Mouse (Mus musculus) liver, postnatal 0 days (tissue): ENCODE data around the gene Hist1h1e. TPM values are rescaled to one million over a fixed set of nuclear protein-coding genes. Genes with fewer than 3 reads are reported as not detected.
"Not testable (repeated sequence)": the region's sequence is repeated elsewhere in the genome, so short reads cannot be mapped to it uniquely, and the experiment has no call there.

Experiments
- ATAC-seq: fragments of 200-750 bp; cut with Nextera tagmentation; 2 replicates; pipeline ENCODE4 v1.8.0; 2017; ENCODE audit warnings: mild to moderate bottlenecking, moderate library complexity
- DNase-seq: peaks from one replicate; pipeline ENCODE4 v3.0.0-alpha.2; 2016
- H3K27ac ChIP-seq: fragments of 300-500 bp; sonication (generic); 2 replicates; pipeline ENCODE4 v1.5.1; 2014; ENCODE audit warnings: antibody characterized with exemption, moderate library complexity, mild to moderate bottlenecking, low read depth
- H3K27me3 ChIP-seq: fragments of 300-500 bp; sonication (generic); 2 replicates; pipeline ENCODE4 v1.6.1; 2014; ENCODE audit warnings: low read length, control low read depth, mixed read lengths; ENCODE audit not compliant: insufficient read depth
- H3K36me3 ChIP-seq: fragments of 300-500 bp; sonication (generic); replicated peaks from 2 replicates; pipeline ENCODE4 v1.6.1; 2014; ENCODE audit warnings: mild to moderate bottlenecking, control low read depth, low read length, moderate library complexity, mixed read lengths; ENCODE audit not compliant: insufficient read depth
- H3K4me1 ChIP-seq: fragments of 300-500 bp; sonication (generic); 2 replicates; pipeline ENCODE4 v1.6.1; 2014; ENCODE audit warnings: antibody characterized with exemption, mild to moderate bottlenecking, control low read depth; ENCODE audit not compliant: insufficient read depth
- H3K4me2 ChIP-seq: fragments of 300-500 bp; sonication (generic); 2 replicates; pipeline ENCODE4 v1.6.1; 2014; ENCODE audit warnings: low read depth, mild to moderate bottlenecking, low read length, moderate library complexity, mixed read lengths
- H3K4me3 ChIP-seq: fragments of 300-500 bp; sonication (generic); 2 replicates; pipeline ENCODE4 v1.5.1; 2014; ENCODE audit warnings: low read depth, low read length
- H3K9ac ChIP-seq: fragments of 300-500 bp; sonication (generic); replicated peaks from 2 replicates; pipeline ENCODE4 v1.6.1; 2014; ENCODE audit warnings: mild to moderate bottlenecking, moderate library complexity
- H3K9me3 ChIP-seq: fragments of 300-500 bp; sonication (generic); 2 replicates; pipeline ENCODE4 v1.6.1; 2016; ENCODE audit warnings: mild to moderate bottlenecking, control low read depth, low read length, mixed read lengths
- CTCF ChIP-seq: sonication (generic); IDR thresholded peaks from 2 replicates; pipeline ENCODE4 v1.5.1; 2016; ENCODE audit warnings: antibody characterized with exemption, low read depth
- EP300 ChIP-seq: IDR thresholded peaks from 2 replicates; pipeline ENCODE4 v1.6.1; 2016; ENCODE audit warnings: antibody characterized with exemption, low read depth, mild to moderate bottlenecking
- WGBS: fragments of 180-500 bp; shearing (Covaris S2); extraction: QIAGEN DNeasy Blood & Tissue Kit; methylation state at CpG from one replicate; pipeline ENCODE4 v1.1.7; 2014; ENCODE audit not compliant: insufficient replicate concordance; 5-methylcytosine and 5-hydroxymethylcytosine counted together
- microRNA-seq: library from miRNA; unstranded; fragments of <30 nt; microRNA quantifications from one replicate; pipeline ENCODE4, GENCODE M21; 2016
- polyA plus RNA-seq: library from polyadenylated mRNA; unstranded; fragments of >200 nt; fragmentation: Nextera tagmentation; extraction: Ambion mirVana; gene quantifications from 2 replicates; pipeline ENCODE4 v1.2.1, GENCODE M21; 2015

Gene Hist1h1e
- polyA plus RNA-seq, 1 experiment from 2014 or later, result 16.0 TPM

DNA sequence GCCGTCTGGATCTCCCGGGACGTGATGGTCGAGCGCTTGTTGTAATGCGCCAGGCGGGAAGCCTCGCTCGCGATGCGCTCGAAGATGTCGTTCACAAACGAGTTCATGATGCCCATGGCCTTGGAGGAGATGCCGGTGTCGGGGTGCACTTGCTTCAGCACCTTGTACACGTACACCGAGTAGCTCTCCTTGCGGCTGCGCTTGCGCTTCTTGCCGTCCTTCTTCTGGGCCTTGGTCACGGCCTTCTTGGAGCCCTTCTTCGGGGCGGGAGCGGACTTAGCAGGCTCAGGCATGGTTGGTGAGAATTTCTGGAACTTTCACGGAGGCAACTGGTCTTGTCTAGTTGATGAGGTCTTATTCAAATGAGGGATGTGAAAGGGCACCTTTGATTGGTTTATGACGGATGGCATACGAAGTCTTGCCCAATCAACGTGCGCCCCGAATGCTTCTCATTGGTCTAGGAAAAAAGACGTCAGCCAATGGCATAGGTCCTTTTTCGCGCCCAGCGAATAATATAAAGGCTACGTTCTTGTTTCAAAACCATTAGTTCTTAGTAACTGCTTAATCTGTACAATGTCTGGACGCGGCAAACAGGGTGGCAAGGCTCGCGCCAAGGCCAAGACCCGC is 48.3 kb downstream of the Hist1h1e start, which contains the start of the genes Hist1h2bf and Hist1h2ad:
TSS of gene Hist1h2bf (minus strand) at position 299 of the 627 bp plus-strand sequence.
TSS of gene Hist1h2ad (plus strand) at position 484 of the 627 bp plus-strand sequence.
- Histone ChIP-seq H3K27ac (peak within 1 kb of the TSS; percentile 98), H3K9ac (peak within 1 kb of the TSS; percentile 82), H3K4me2 (peak within 1 kb of the TSS; percentile 69), H3K4me3 (peak within 1 kb of the TSS; percentile 53), H3K4me1 (peaks cover 10% of the 10 kb centered on the region)
- ATAC-seq, result peak; percentile 80
- H3K27me3 ChIP-seq, H3K36me3 ChIP-seq, H3K9me3 ChIP-seq: not testable (repeated sequence)
- WGBS, result 0% methylated on average over 22 of the region's 42 CpGs
- peak; percentile 90 for TF ChIP-seq EP300
- peak; percentile 89 for DNase-seq

- Histone ChIP-seq H3K27ac (peak overlapping the region; percentile 98), H3K4me1 (peaks cover 10% of the 10 kb centered on the region), H3K4me2 (peak overlapping the region; percentile 69), H3K9ac (peak overlapping the region; percentile 80), H3K4me3 (peak overlapping the region; percentile 52)
- H3K36me3 ChIP-seq, H3K9me3 ChIP-seq, H3K27me3 ChIP-seq: not testable (repeated sequence)
- 10% methylated on average over 17 of the region's 20 CpGs for WGBS
- ATAC-seq (0 out of 2 replicates have a peak, but pooled peaks have one; percentile 0), DNase-seq (peak; percentile 49)
These were observed 49.1 kb downstream of the Hist1h1e start for GRCm38 (mm10) chr13:23573034-23573897.

GRCm38 (mm10) chr13:23572218-23573033 is 49.9 kb downstream of the Hist1h1e start:
- Histone ChIP-seq H3K4me3 (peak overlapping the region; percentile 52), H3K9ac (peak overlapping the region; percentile 80), H3K36me3 (no peaks in the 10 kb centered on the region), H3K4me1 (peaks cover 10% of the 10 kb centered on the region), H3K9me3 (no peaks in the 10 kb centered on the region), H3K27ac (peak overlapping the region; percentile 98), H3K4me2 (peak overlapping the region; percentile 69), H3K27me3 (no peaks in the 10 kb centered on the region)
- ATAC-seq (no peak), DNase-seq (no peak)
- WGBS, result 32% methylated on average over 2 of the region's 2 CpGs
- TF ChIP-seq CTCF, result no peak
- TF ChIP-seq EP300, result no peak

GRCm38 (mm10) chr13:23571504-23572217 is 50.7 kb downstream of the Hist1h1e start:
- H3K4me1 ChIP-seq, H3K36me3 ChIP-seq, H3K27me3 ChIP-seq, DNase-seq, ATAC-seq, H3K9me3 ChIP-seq: not testable (repeated sequence)
- TF ChIP-seq EP300, result 0 out of 2 replicates have a peak, but pooled peaks have one; percentile 14
- Histone ChIP-seq H3K4me3 (peak overlapping the region; percentile 52), H3K9ac (peak overlapping the region; percentile 80), H3K27ac (peak overlapping the region; percentile 98), H3K4me2 (peak overlapping the region; percentile 69)
- WGBS, result under 1% methylated on average over 11 of the region's 34 CpGs

GRCm38 (mm10) chr13:23571022-23571503 is 51.3 kb downstream of the Hist1h1e start, which contains the start of the genes Hist1h2ae and Hist1h2bg:
Gene Hist1h2ae, minus strand, starts transcription at chr13:23571220.
Gene Hist1h2bg, plus strand, starts transcription at chr13:23571396.
- Histone ChIP-seq H3K27ac (peak within 1 kb of the TSS; percentile 98), H3K27me3 (no peaks in the 10 kb centered on the region), H3K9ac (peak within 1 kb of the TSS; percentile 80), H3K4me2 (peak within 1 kb of the TSS; percentile 69), H3K9me3 (no peaks in the 10 kb centered on the region), H3K36me3 (no peaks in the 10 kb centered on the region), H3K4me3 (peak within 1 kb of the TSS; percentile 52), H3K4me1 (no peaks in the 10 kb centered on the region; the same call in 1 of the 2 replicates)
- DNase-seq (peak; percentile 78), ATAC-seq (peak; percentile 79)
- TF ChIP-seq CTCF, result no peak
- TF ChIP-seq EP300, result peak; percentile 79
- WGBS, result under 1% methylated on average over 18 of the region's 18 CpGs

Small RNA genes lying within 50 kb of the gene (microRNA-seq; reads per million reads assigned to microRNA genes)
- gene Gm44359 (not detected), gene Gm44394 (not detected)

Other genes starting within 250 kb of the Hist1h1e start
- gene Abt1, start 198.7 kb downstream of the Hist1h1e start, polyA plus RNA-seq, result 4.3 and 4.8 TPM in 2 replicates
- gene Btn1a1, start 156.7 kb downstream of the Hist1h1e start, polyA plus RNA-seq, result 0.92 and 0.96 TPM in 2 replicates
- not detected in 2 replicates for gene Btn2a2, start 133.7 kb downstream of the Hist1h1e start, polyA plus RNA-seq
- gene Hist1h4h, start 91.5 kb downstream of the Hist1h1e start, polyA plus RNA-seq, result 7.2 and 7.5 TPM in 2 replicates
- gene Hist1h2af, start 88.7 kb downstream of the Hist1h1e start, polyA plus RNA-seq, result 9.7 and 9.8 TPM in 2 replicates
- 3.7 and 6.3 TPM in 2 replicates for gene Hist1h3g, start 87.1 kb downstream of the Hist1h1e start, polyA plus RNA-seq
- gene Hist1h2bh, start 79.2 kb downstream of the Hist1h1e start, polyA plus RNA-seq, result 0.58 and 0.64 TPM in 2 replicates
- gene Hist1h3f, start 78.5 kb downstream of the Hist1h1e start, polyA plus RNA-seq, result 1.3 and 1.5 TPM in 2 replicates
- gene Hist1h4f, start 70.9 kb downstream of the Hist1h1e start, polyA plus RNA-seq, result 1.1 and 1.2 TPM in 2 replicates
- 0.43 and 0.51 TPM in 2 replicates for gene Hist1h1d, start 69.3 kb downstream of the Hist1h1e start, polyA plus RNA-seq
- gene Hist1h3e, start 60.2 kb downstream of the Hist1h1e start, polyA plus RNA-seq, result 3.6 and 4.6 TPM in 2 replicates
- 62.4 and 66.0 TPM in 2 replicates for gene Hist1h2ae, start 51.3 kb downstream of the Hist1h1e start, polyA plus RNA-seq
- 6.1 and 7.8 TPM in 2 replicates for gene Hist1h2bg, start 51.2 kb downstream of the Hist1h1e start, polyA plus RNA-seq
- gene Hist1h2bf, start 48.4 kb downstream of the Hist1h1e start, polyA plus RNA-seq, result 2.9 and 5.8 TPM in 2 replicates
- 2.0 and 2.6 TPM in 2 replicates for gene Hist1h2ad, start 48.2 kb downstream of the Hist1h1e start, polyA plus RNA-seq
- 4.7 and 5.8 TPM in 2 replicates for gene Hist1h3d, start 46.8 kb downstream of the Hist1h1e start, polyA plus RNA-seq
- 89.1 and 94.3 TPM in 2 replicates for gene Hist1h4d, start 41.0 kb downstream of the Hist1h1e start, polyA plus RNA-seq
- gene Hist1h2be, start 1.4 kb downstream of the Hist1h1e start, polyA plus RNA-seq, result 0.49 and 0.51 TPM in 2 replicates
- gene Hist1h2ac, start 61.4 kb upstream of the Hist1h1e start, polyA plus RNA-seq, result 0.86 and 0.88 TPM in 2 replicates
- gene Hist1h2bc, start 61.6 kb upstream of the Hist1h1e start, polyA plus RNA-seq, result 168 and 180 TPM in 2 replicates
- not detected in 2 replicates for gene Hist1h1t, start 73.3 kb upstream of the Hist1h1e start, polyA plus RNA-seq
- gene Hist1h4c, start 75.9 kb upstream of the Hist1h1e start, polyA plus RNA-seq, result 6.2 and 6.5 TPM in 2 replicates
- 24.0 and 25.1 TPM in 2 replicates for gene Hfe, start 88.3 kb upstream of the Hist1h1e start, polyA plus RNA-seq
- 69.6 and 74.1 TPM in 2 replicates for gene Hist1h1c, start 116.2 kb upstream of the Hist1h1e start, polyA plus RNA-seq
- 2.8 and 3.5 TPM in 2 replicates for gene Hist1h3c, start 123.0 kb upstream of the Hist1h1e start, polyA plus RNA-seq
- 1.6 and 2.7 TPM in 2 replicates for gene Hist1h2bb, start 124.2 kb upstream of the Hist1h1e start, polyA plus RNA-seq
- 46.5 and 47.4 TPM in 2 replicates for gene Hist1h2ab, start 128.6 kb upstream of the Hist1h1e start, polyA plus RNA-seq
- 10.2 and 16.0 TPM in 2 replicates for gene Hist1h3b, start 129.7 kb upstream of the Hist1h1e start, polyA plus RNA-seq
- gene Hist1h4b, start 134.5 kb upstream of the Hist1h1e start, polyA plus RNA-seq, result 2.5 and 3.2 TPM in 2 replicates
- gene Hist1h4a, start 138.7 kb upstream of the Hist1h1e start, polyA plus RNA-seq, result 0.40 and 0.49 TPM in 2 replicates
- 6.1 and 7.5 TPM in 2 replicates for gene Hist1h3a, start 139.8 kb upstream of the Hist1h1e start, polyA plus RNA-seq
- 2.8 and 4.6 TPM in 2 replicates for gene Hist1h1a, start 141.1 kb upstream of the Hist1h1e start, polyA plus RNA-seq
- not detected in 2 replicates for gene Trim38, start 147.4 kb upstream of the Hist1h1e start, polyA plus RNA-seq
- 37.0 and 39.8 TPM in 2 replicates for gene Slc17a2, start 184.4 kb upstream of the Hist1h1e start, polyA plus RNA-seq
- 4.8 and 6.0 TPM in 2 replicates for gene Slc17a3, start 216.9 kb upstream of the Hist1h1e start, polyA plus RNA-seq
- 1.0 and 1.2 TPM in 2 replicates for gene Slc17a1, start 245.2 kb upstream of the Hist1h1e start, polyA plus RNA-seq